Mouse (Mus musculus) limb, embryonic 11.5 days (tissue): ENCODE results near the gene Tbxas1. TPM values are rescaled to one million over a fixed set of nuclear protein-coding genes. Genes with fewer than 3 reads are reported as not detected.

ENCODE experiments used
- ATAC-seq: fragments of 200-750 bp; cut with Nextera tagmentation; 2 replicates; pipeline ENCODE4 v1.8.0; 2017; ENCODE audit warnings: low read depth; ENCODE audit not compliant: insufficient number of reproducible peaks, low FRiP score, low TSS enrichment
- DNase-seq: peaks from one replicate; pipeline ENCODE4 v3.0.0-alpha.2; 2015; ENCODE audit warnings: low spot score
- H3K27ac ChIP-seq: fragments of 300-500 bp; sonication (generic); replicated peaks from 2 replicates; pipeline ENCODE4 v1.5.1; 2014; ENCODE audit warnings: low read depth, mild to moderate bottlenecking, low read length
- H3K27me3 ChIP-seq: fragments of 300-500 bp; sonication (generic); 2 replicates; pipeline ENCODE4 v1.6.1; 2014; ENCODE audit warnings: mild to moderate bottlenecking, low read length, mixed read lengths; ENCODE audit not compliant: control insufficient read depth, insufficient read depth
- H3K36me3 ChIP-seq: fragments of 300-500 bp; sonication (generic); 2 replicates; pipeline ENCODE4 v1.6.1; 2014; ENCODE audit warnings: mild to moderate bottlenecking, low read length, moderate library complexity, mixed read lengths; ENCODE audit not compliant: control insufficient read depth, insufficient read depth
- H3K4me1 ChIP-seq: fragments of 300-500 bp; sonication (generic); 2 replicates; pipeline ENCODE4 v1.6.1; 2014; ENCODE audit warnings: low read length, mixed read lengths; ENCODE audit not compliant: control insufficient read depth, insufficient read depth
- H3K4me2 ChIP-seq: fragments of 300-500 bp; sonication (generic); 2 replicates; pipeline ENCODE4 v1.6.1; 2014; ENCODE audit warnings: low read depth, mild to moderate bottlenecking, moderate library complexity; ENCODE audit not compliant: severe bottlenecking
- H3K4me3 ChIP-seq: fragments of 300-500 bp; sonication (generic); 2 replicates; pipeline ENCODE4 v1.5.1; 2014; ENCODE audit warnings: low read depth, low read length
- H3K9ac ChIP-seq: fragments of 300-500 bp; sonication (generic); 2 replicates; pipeline ENCODE4 v1.6.1; 2014; ENCODE audit warnings: mild to moderate bottlenecking, low read length
- H3K9me3 ChIP-seq: fragments of 300-500 bp; sonication (generic); 2 replicates; pipeline ENCODE4 v1.6.1; 2016; ENCODE audit warnings: low read length; ENCODE audit not compliant: control insufficient read depth
- WGBS: fragments of 180-500 bp; shearing (Covaris S2); extraction: QIAGEN DNeasy Blood & Tissue Kit; methylation state at CpG from one replicate; pipeline ENCODE4 v1.1.7; 2014; 5-methylcytosine and 5-hydroxymethylcytosine counted together
- polyA plus RNA-seq: library from polyadenylated mRNA; unstranded; fragments of >200 nt; fragmentation: Nextera tagmentation; extraction: Ambion mirVana; gene quantifications from 2 replicates; pipeline ENCODE4 v1.2.1, GENCODE M21; 2014

The Tbxas1 gene
- polyA plus RNA-seq, 1 experiment from 2014 or later = 1.3 TPM

- ATAC-seq (no peak), DNase-seq (no peak)
- no peak overlapping the region for H3K27ac ChIP-seq
- no peaks in the 10 kb centered on the region for H3K36me3 ChIP-seq
- 60% methylated on average over 2 of the region's 2 CpGs for WGBS
- no peaks in the 10 kb centered on the region for H3K27me3 ChIP-seq
- no peaks in the 10 kb centered on the region for H3K9me3 ChIP-seq
- H3K4me1 ChIP-seq = no peaks in the 10 kb centered on the region
- H3K9ac ChIP-seq = no peak overlapping the region
- no peak overlapping the region for H3K4me2 ChIP-seq
- no peak overlapping the region for H3K4me3 ChIP-seq
Observed at GRCm38 (mm10) chr6:39106812-39107211, 231.6 kb downstream of the Tbxas1 start.

- Histone ChIP-seq H3K4me1 (no peaks in the 10 kb centered on the region), H3K4me2 (no peak overlapping the region), H3K4me3 (no peak overlapping the region), H3K36me3 (no peaks in the 10 kb centered on the region), H3K27ac (no peak overlapping the region), H3K27me3 (peaks cover 12% of the 10 kb centered on the region), H3K9ac (no peak overlapping the region), H3K9me3 (no peaks in the 10 kb centered on the region)
- no peak for ATAC-seq
- 89% methylated on average over 3 of the region's 3 CpGs for WGBS
- DNase-seq = no peak
Observed at GRCm38 (mm10) chr6:39112701-39113100, 237.5 kb downstream of the Tbxas1 start.

- no peak for ATAC-seq
- Histone ChIP-seq H3K27me3 (peaks cover 16% of the 10 kb centered on the region), H3K4me3 (no peak overlapping the region), H3K36me3 (no peaks in the 10 kb centered on the region), H3K4me1 (no peaks in the 10 kb centered on the region), H3K9ac (no peak overlapping the region), H3K27ac (no peak overlapping the region), H3K4me2 (no peak overlapping the region), H3K9me3 (no peaks in the 10 kb centered on the region)
- no peak for DNase-seq
- 84% methylated on average over 3 of the region's 3 CpGs for whole genome bisulfite sequencing
Observed at GRCm38 (mm10) chr6:39113141-39113540, 237.9 kb downstream of the Tbxas1 start.

GRCm38 (mm10) chr6:39115438-39115837 lies 240.2 kb downstream of the Tbxas1 start:
- ATAC-seq (no peak), DNase-seq (no peak)
- Histone ChIP-seq H3K9ac (no peak overlapping the region), H3K27me3 (peaks cover 27% of the 10 kb centered on the region), H3K4me2 (no peak overlapping the region), H3K4me1 (no peaks in the 10 kb centered on the region), H3K36me3 (no peaks in the 10 kb centered on the region), H3K4me3 (no peak overlapping the region), H3K27ac (no peak overlapping the region), H3K9me3 (peaks cover 6% of the 10 kb centered on the region; the same call in 1 of the 2 replicates)
- 83% methylated on average over 1 of the region's 1 CpGs for WGBS

- Histone ChIP-seq H3K36me3 (no peaks in the 10 kb centered on the region), H3K27me3 (peaks cover 27% of the 10 kb centered on the region), H3K4me2 (peak within 1 kb of the TSS; percentile 49), H3K4me3 (peak within 1 kb of the TSS; percentile 43), H3K9me3 (peaks cover 6% of the 10 kb centered on the region; the same call in 1 of the 2 replicates), H3K4me1 (no peaks in the 10 kb centered on the region), H3K9ac (peak within 1 kb of the TSS; percentile 35), H3K27ac (no peak within 1 kb of the TSS)
- 3% methylated on average over 101 of the region's 101 CpGs for WGBS
- DNase-seq = peak; percentile 71
- ATAC-seq = peak; percentile 67
Observed at GRCm38 (mm10) chr6:39117584-39118455, 242.6 kb downstream of the Tbxas1 start, which contains the start of gene Parp12. Parp12 (minus strand) TSS chr6:39118349.

- DNase-seq (peak; percentile 63), ATAC-seq (no peak)
- H3K27me3 ChIP-seq = peaks cover 27% of the 10 kb centered on the region
- peak overlapping the region; percentile 43 for H3K4me3 ChIP-seq
- no peaks in the 10 kb centered on the region for H3K36me3 ChIP-seq
- no peak overlapping the region for H3K27ac ChIP-seq
- peak overlapping the region; percentile 49 for H3K4me2 ChIP-seq
- H3K4me1 ChIP-seq = no peaks in the 10 kb centered on the region
- WGBS = 10% methylated on average over 49 of the region's 49 CpGs
- H3K9ac ChIP-seq = peak overlapping the region; percentile 35
- peaks cover 6% of the 10 kb centered on the region; the same call in 1 of the 2 replicates for H3K9me3 ChIP-seq
Observed at GRCm38 (mm10) chr6:39118456-39118881, 243.3 kb downstream of the Tbxas1 start.

GRCm38 (mm10) chr6:39120685-39121084 lies 245.5 kb downstream of the Tbxas1 start:
- no peak for ATAC-seq
- no peaks in the 10 kb centered on the region for H3K4me1 ChIP-seq
- H3K4me2 ChIP-seq = no peak overlapping the region
- no peak overlapping the region for H3K4me3 ChIP-seq
- H3K9me3 ChIP-seq = peaks cover 6% of the 10 kb centered on the region; the same call in 1 of the 2 replicates
- 69% methylated on average over 3 of the region's 3 CpGs for WGBS
- no peaks in the 10 kb centered on the region for H3K36me3 ChIP-seq
- H3K9ac ChIP-seq = no peak overlapping the region
- H3K27ac ChIP-seq = no peak overlapping the region
- no peak for DNase-seq
- peaks cover 27% of the 10 kb centered on the region for H3K27me3 ChIP-seq

GRCm38 (mm10) chr6:39124719-39125118 lies 249.5 kb downstream of the Tbxas1 start:
- DNase-seq (no peak), ATAC-seq (no peak)
- H3K27ac ChIP-seq = no peak overlapping the region
- no peak overlapping the region for H3K9ac ChIP-seq
- H3K27me3 ChIP-seq = no peaks in the 10 kb centered on the region
- no peak overlapping the region for H3K4me3 ChIP-seq
- H3K4me1 ChIP-seq = no peaks in the 10 kb centered on the region
- no peaks in the 10 kb centered on the region for H3K9me3 ChIP-seq
- H3K36me3 ChIP-seq = no peaks in the 10 kb centered on the region
- no peak overlapping the region for H3K4me2 ChIP-seq
